Mouse (Mus musculus) cortical plate, adult 2 months (tissue): ENCODE results near the gene Edaradd.

Experiments used
- CTCF ChIP-seq: fragments of 200-500 bp; IDR thresholded peaks from 2 replicates; pipeline ENCODE4 v1.5.1; 2011; ENCODE audit warnings: mild to moderate bottlenecking, control low read depth, low read length; ENCODE audit not compliant: insufficient read depth; ENCODE audit errors: extremely low read depth
- POLR2A ChIP-seq: fragments of 200-500 bp; IDR thresholded peaks from 2 replicates; pipeline ENCODE4 v1.6.1; 2011; ENCODE audit warnings: mild to moderate bottlenecking, low read length, control low read depth; ENCODE audit not compliant: insufficient read depth; ENCODE audit errors: extremely low read depth

DNA sequence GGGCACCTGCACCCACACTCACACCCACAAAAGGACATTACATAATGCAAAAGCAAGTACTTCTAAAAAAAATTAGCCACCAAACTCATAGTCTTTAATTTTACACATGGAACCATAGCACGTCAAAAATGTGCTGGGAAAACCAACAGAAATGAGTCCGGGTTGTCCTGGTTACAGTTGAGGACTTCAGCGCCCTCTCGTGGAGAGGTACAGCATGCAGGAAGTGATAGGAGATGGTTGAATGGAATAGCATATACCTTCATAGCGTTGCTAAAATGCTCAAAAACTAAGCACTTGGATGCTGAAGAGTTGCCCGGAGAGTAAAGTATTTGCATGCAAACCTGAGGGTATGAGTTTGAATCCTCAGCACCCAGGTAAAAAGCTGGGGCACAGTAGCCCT is 17.7 kb upstream of the Edaradd start:
- TF ChIP-seq CTCF: peak; percentile 32; the same call in 1 of the 2 replicates
- TF ChIP-seq POLR2A: no peak
